Mouse (Mus musculus): ENCODE data around the gene Rab10. TPM values are rescaled to one million over a fixed set of nuclear protein-coding genes. Genes with fewer than 3 reads are reported as not detected.

Gene Rab10
- polyA plus RNA-seq, 1 experiment from 2014 or later, result 151 TPM

DNA sequence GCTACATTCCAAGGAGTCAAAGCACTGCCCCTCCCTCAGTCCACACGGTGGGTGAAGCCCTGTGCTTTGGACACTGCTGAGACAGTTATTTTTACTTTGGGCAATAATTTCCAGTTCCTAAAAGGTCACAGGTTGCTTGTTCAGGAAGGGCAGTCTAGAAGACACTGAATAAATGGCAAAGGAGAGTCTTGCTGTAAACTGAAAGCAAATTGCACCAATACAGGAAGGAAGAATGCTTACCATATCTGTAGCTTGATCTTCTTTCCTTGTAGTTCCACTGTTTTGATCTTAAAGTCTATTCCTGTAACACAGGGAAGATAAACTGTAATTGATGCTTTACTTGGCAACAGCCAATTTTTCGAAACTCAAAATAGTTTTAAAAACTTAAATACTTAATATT, 45.3 kb downstream of the Rab10 start:
- Histone ChIP-seq H3K4me3 (ENCODE audit: low read depth, low read length) (no peak overlapping the region), H3K27ac (ENCODE audit: low read length) (no peak overlapping the region), H3K4me1 (ENCODE audit: control insufficient read depth, insufficient read depth, low read length) (no peaks in the 10 kb centered on the region), H3K9me3 (replicated peaks; ENCODE audit: control insufficient read depth, low read length, poor library complexity, severe bottlenecking) (no peaks in the 10 kb centered on the region), H3K4me2 (ENCODE audit: low read length) (no peak overlapping the region), H3K36me3 (ENCODE audit: control insufficient read depth, insufficient read depth, low read length) (no peaks in the 10 kb centered on the region), H3K27me3 (ENCODE audit: control insufficient read depth, insufficient read depth, low read depth, low read length) (no peaks in the 10 kb centered on the region), H3K9ac (ENCODE audit: low read depth, low read length) (no peak overlapping the region)
- ATAC-seq, result no peak
- 87% methylated on average over 2 of the region's 2 CpGs for WGBS

DNA sequence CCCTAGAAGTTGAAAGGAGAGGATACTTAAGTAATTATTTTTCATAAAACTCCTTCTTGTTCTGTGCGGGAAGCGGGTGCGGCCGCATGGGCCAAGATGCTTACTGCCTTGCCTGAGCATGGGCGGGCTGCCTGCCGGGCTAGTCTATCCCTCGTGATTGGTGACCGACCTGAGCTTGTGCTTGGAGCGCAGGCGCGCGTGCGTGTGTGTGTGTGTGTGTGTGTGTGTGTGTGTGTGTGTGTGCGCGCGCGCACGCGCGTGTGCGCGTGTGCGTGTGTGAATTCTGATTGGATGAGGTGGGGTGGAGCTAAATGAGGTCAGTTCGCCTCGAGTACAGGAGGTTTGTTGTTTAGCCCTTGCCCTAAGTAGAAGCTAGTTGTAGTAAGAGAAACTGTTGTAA, 48.2 kb downstream of the Rab10 start:
- no peaks in the 10 kb centered on the region for H3K27me3 ChIP-seq (ENCODE audit: control insufficient read depth, insufficient read depth, low read depth, low read length)
- no peak overlapping the region for H3K4me2 ChIP-seq (ENCODE audit: low read length)
- ATAC-seq, result no peak
- H3K9ac ChIP-seq (ENCODE audit: low read depth, low read length), result no peak overlapping the region
- WGBS, result 98% methylated on average over 25 of the region's 25 CpGs
- no peak overlapping the region for H3K27ac ChIP-seq (ENCODE audit: low read length)
- H3K4me1 ChIP-seq (ENCODE audit: control insufficient read depth, insufficient read depth, low read length), result no peaks in the 10 kb centered on the region
- H3K4me3 ChIP-seq (ENCODE audit: low read depth, low read length), result no peak overlapping the region
- no peaks in the 10 kb centered on the region for H3K36me3 ChIP-seq (ENCODE audit: control insufficient read depth, insufficient read depth, low read length)
- no peaks in the 10 kb centered on the region for H3K9me3 ChIP-seq (replicated peaks; ENCODE audit: control insufficient read depth, low read length, poor library complexity, severe bottlenecking)

DNA sequence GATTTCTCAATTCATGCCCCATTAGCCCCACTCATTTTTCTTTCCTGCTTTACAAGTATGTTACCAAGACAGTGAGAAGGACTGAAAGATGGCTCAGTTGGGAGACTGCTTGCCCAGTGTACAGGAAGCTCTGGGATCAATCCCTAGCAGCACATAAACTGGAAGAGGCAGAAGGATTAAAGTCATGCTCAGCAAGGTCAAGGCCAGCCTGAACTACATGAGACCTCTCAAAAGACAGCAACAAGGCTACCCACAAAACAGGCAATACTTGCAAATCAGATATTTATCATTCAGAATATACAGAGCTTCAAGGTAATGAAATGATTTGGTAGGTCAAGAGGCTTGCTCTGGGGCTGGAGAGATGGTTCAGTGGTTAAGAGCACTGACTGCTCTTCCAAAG, 53.8 kb downstream of the Rab10 start:
- H3K9ac ChIP-seq (ENCODE audit: low read depth, low read length), result no peak overlapping the region
- no peaks in the 10 kb centered on the region for H3K4me1 ChIP-seq (ENCODE audit: control insufficient read depth, insufficient read depth, low read length)
- no peaks in the 10 kb centered on the region for H3K9me3 ChIP-seq (replicated peaks; ENCODE audit: control insufficient read depth, low read length, poor library complexity, severe bottlenecking)
- no peak overlapping the region for H3K4me2 ChIP-seq (ENCODE audit: low read length)
- no peak for ATAC-seq
- H3K27ac ChIP-seq (ENCODE audit: low read length), result no peak overlapping the region
- no peaks in the 10 kb centered on the region for H3K27me3 ChIP-seq (ENCODE audit: control insufficient read depth, insufficient read depth, low read depth, low read length)
- H3K4me3 ChIP-seq (ENCODE audit: low read depth, low read length), result no peak overlapping the region
- H3K36me3 ChIP-seq (ENCODE audit: control insufficient read depth, insufficient read depth, low read length), result peaks cover 4% of the 10 kb centered on the region

DNA sequence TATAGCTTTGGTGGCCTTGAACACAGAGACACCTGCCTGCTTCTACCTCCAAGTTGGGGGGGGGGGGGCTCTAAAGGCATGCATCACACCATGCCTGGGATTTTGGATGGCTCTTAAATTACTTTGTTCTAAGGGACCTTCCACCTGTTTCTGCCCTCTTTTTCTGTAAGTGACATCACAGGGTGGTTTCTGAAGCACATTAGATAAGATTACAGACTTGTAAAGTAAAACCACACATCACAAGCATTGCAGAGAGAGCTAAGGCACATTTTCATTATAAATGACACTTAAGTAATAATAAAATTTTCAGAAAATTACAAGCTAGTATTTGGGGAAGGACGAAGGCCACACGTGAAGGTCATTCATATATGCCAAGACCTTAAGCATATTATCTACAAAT, 54.3 kb downstream of the Rab10 start:
- H3K27me3 ChIP-seq (ENCODE audit: control insufficient read depth, insufficient read depth, low read depth, low read length), result no peaks in the 10 kb centered on the region
- no peak overlapping the region for H3K4me3 ChIP-seq (ENCODE audit: low read depth, low read length)
- ATAC-seq, result no peak
- H3K4me1 ChIP-seq (ENCODE audit: control insufficient read depth, insufficient read depth, low read length), result no peaks in the 10 kb centered on the region
- H3K9me3 ChIP-seq (replicated peaks; ENCODE audit: control insufficient read depth, low read length, poor library complexity, severe bottlenecking), result no peaks in the 10 kb centered on the region
- peaks cover 4% of the 10 kb centered on the region for H3K36me3 ChIP-seq (ENCODE audit: control insufficient read depth, insufficient read depth, low read length)
- H3K4me2 ChIP-seq (ENCODE audit: low read length), result no peak overlapping the region
- H3K9ac ChIP-seq (ENCODE audit: low read depth, low read length), result no peak overlapping the region
- H3K27ac ChIP-seq (ENCODE audit: low read length), result no peak overlapping the region
- WGBS, result 97% methylated on average over 2 of the region's 2 CpGs

DNA sequence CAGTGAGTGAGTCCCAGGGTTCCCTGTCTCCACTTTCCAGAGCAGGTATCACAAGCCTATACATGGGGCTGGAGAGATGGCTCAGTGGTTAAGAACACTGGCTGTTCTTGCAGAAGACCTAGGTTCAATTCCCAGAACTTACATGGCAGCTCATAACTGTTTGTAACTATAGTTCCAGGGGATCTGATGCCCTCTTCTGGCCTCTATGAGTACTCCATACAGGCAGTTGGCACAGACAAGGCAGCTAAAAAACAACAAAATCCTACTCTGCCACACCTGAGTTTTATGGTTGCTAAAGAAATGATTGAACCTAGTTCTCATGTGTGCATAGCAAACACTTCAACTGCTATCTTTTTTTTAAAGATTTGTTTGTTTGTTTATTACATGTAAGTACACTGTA, 56.2 kb downstream of the Rab10 start:
- no peaks in the 10 kb centered on the region for H3K27me3 ChIP-seq (ENCODE audit: control insufficient read depth, insufficient read depth, low read depth, low read length)
- peaks cover 13% of the 10 kb centered on the region for H3K36me3 ChIP-seq (ENCODE audit: control insufficient read depth, insufficient read depth, low read length)
- no peak overlapping the region for H3K4me3 ChIP-seq (ENCODE audit: low read depth, low read length)
- ATAC-seq, result no peak
- no peak overlapping the region for H3K27ac ChIP-seq (ENCODE audit: low read length)
- H3K9ac ChIP-seq (ENCODE audit: low read depth, low read length), result no peak overlapping the region
- H3K4me2 ChIP-seq (ENCODE audit: low read length), result no peak overlapping the region
- H3K4me1 ChIP-seq (ENCODE audit: control insufficient read depth, insufficient read depth, low read length), result no peaks in the 10 kb centered on the region
- H3K9me3 ChIP-seq (replicated peaks; ENCODE audit: control insufficient read depth, low read length, poor library complexity, severe bottlenecking), result no peaks in the 10 kb centered on the region

DNA sequence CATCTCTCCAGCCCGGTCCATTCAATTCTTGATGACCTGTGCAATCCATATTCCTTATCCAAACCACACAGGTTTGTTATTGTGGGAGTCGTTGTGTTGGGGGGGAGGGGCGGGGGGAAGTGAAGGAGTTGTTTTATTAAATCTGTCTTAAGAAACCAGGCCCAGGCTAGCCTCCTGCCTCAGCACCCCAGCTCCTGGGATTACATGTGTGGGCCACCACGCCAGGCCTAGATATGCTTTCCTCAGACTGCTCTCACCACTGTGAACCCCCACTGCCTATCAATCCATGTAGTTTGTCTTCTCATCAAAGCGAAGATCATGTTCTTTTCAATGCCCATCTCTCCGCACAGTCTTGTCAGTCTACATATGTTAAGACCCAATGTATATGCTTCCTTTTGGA, 63.7 kb downstream of the Rab10 start:
- H3K9me3 ChIP-seq (replicated peaks; ENCODE audit: control insufficient read depth, low read length, poor library complexity, severe bottlenecking), result no peaks in the 10 kb centered on the region
- ATAC-seq, result 0 out of 2 replicates have a peak, but pooled peaks have one; percentile 16
- WGBS, result 96% methylated on average over 6 of the region's 6 CpGs
- no peaks in the 10 kb centered on the region for H3K4me1 ChIP-seq (ENCODE audit: control insufficient read depth, insufficient read depth, low read length)
- H3K36me3 ChIP-seq (ENCODE audit: control insufficient read depth, insufficient read depth, low read length), result peaks cover 9% of the 10 kb centered on the region
- no peak overlapping the region for H3K27ac ChIP-seq (ENCODE audit: low read length)
- H3K4me2 ChIP-seq (ENCODE audit: low read length), result no peak overlapping the region
- no peak overlapping the region for H3K9ac ChIP-seq (ENCODE audit: low read depth, low read length)
- no peak overlapping the region for H3K4me3 ChIP-seq (ENCODE audit: low read depth, low read length)
- no peaks in the 10 kb centered on the region for H3K27me3 ChIP-seq (ENCODE audit: control insufficient read depth, insufficient read depth, low read depth, low read length)

DNA sequence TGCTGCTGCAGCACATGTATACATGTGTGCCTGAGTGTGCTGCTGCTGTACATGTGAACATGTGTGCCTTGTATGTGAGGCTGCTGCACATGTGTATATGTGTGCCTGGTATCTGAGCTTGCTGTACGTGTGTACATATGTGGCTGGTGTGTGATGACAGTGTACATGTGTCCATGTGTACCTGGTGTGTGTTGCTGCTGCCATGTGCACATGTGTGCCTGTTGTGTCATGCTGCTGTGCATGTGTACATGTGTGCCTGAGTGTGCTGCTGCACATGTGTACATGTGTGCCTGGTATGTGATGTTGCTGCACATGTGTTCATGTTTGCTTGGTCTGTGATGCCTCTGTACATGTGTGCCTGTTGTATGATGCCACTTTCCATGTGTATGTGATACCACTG, 70.2 kb downstream of the Rab10 start:
- H3K9me3 ChIP-seq (replicated peaks; ENCODE audit: control insufficient read depth, low read length, poor library complexity, severe bottlenecking), result no peaks in the 10 kb centered on the region
- 0 out of 2 replicates have a peak, but pooled peaks cover 3% of the 10 kb centered on the region for H3K4me1 ChIP-seq (ENCODE audit: control insufficient read depth, insufficient read depth, low read length)
- 100% methylated on average over 1 of the region's 1 CpGs for WGBS
- ATAC-seq, result no peak
- no peak overlapping the region for H3K27ac ChIP-seq (ENCODE audit: low read length)
- no peak overlapping the region for H3K4me3 ChIP-seq (ENCODE audit: low read depth, low read length)
- H3K4me2 ChIP-seq (ENCODE audit: low read length), result no peak overlapping the region
- H3K36me3 ChIP-seq (ENCODE audit: control insufficient read depth, insufficient read depth, low read length), result peaks cover 22% of the 10 kb centered on the region
- H3K27me3 ChIP-seq (ENCODE audit: control insufficient read depth, insufficient read depth, low read depth, low read length), result no peaks in the 10 kb centered on the region
- no peak overlapping the region for H3K9ac ChIP-seq (ENCODE audit: low read depth, low read length)

DNA sequence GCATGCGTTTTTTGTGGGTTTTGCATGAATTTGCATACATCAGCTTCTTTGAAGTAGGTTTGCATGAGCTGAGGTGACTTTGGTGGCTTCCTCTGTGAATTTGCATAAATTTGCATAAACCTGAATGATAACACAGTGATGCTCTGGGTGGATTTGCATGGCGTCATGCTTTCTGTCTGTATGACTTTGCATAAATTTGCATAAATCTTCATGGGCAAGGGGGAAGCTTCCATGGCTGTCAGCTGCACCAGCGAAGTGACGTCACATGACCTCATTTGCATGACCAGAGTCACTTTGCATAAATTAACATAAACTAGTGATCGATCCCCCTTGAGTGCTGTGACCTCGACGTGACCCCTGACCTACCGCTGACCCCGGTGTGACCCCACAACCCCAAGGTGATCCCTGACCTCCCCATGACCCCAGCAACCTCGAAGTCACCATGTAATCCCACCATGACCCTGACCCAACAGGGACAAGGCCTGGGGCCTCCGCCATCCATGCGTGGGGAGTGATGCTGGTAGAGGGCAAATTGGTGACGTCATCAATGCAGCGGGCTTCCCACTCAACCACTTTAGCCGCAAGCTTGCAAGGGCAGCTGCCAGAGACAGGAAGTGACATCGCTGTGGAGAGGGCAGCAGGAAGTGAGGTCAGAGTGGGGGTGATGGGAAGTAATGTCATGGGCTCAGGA, 71.3 kb downstream of the Rab10 start:
- Histone ChIP-seq H3K9ac (ENCODE audit: low read depth, low read length) (no peak overlapping the region), H3K4me1 (ENCODE audit: control insufficient read depth, insufficient read depth, low read length) (0 out of 2 replicates have a peak, but pooled peaks cover 3% of the 10 kb centered on the region), H3K36me3 (ENCODE audit: control insufficient read depth, insufficient read depth, low read length) (peaks cover 22% of the 10 kb centered on the region), H3K4me2 (ENCODE audit: low read length) (no peak overlapping the region), H3K27ac (ENCODE audit: low read length) (no peak overlapping the region), H3K9me3 (replicated peaks; ENCODE audit: control insufficient read depth, low read length, poor library complexity, severe bottlenecking) (no peaks in the 10 kb centered on the region), H3K4me3 (ENCODE audit: low read depth, low read length) (no peak overlapping the region), H3K27me3 (ENCODE audit: control insufficient read depth, insufficient read depth, low read depth, low read length) (no peaks in the 10 kb centered on the region)
- ATAC-seq, result no peak
- 77% methylated on average over 16 of the region's 16 CpGs for WGBS

DNA sequence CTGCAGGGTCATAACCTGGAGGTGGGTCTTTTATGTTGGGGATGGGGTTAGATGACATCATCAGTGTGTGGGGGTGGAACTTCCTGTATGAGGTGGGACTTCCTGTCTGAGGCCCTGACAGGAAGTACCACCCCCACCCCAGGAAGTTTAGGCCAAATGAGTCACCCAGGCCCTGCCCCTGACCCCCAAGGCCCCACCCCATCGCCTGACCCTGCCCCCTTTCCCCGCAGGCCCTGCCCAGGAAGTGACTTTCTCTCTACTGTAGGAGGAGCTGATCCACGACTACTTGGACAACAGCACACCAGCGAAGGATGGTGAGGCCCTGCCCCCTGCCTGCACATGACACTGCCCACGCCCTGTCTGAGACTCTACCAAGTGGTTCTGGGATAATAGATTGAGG, 72.0 kb downstream of the Rab10 start:
- WGBS, result 63% methylated on average over 5 of the region's 5 CpGs
- no peak overlapping the region for H3K9ac ChIP-seq (ENCODE audit: low read depth, low read length)
- no peak overlapping the region for H3K4me2 ChIP-seq (ENCODE audit: low read length)

More for the DNA sequence above, 72.0 kb downstream of the Rab10 start:
- no peak overlapping the region for H3K4me3 ChIP-seq (ENCODE audit: low read depth, low read length)
- peaks cover 22% of the 10 kb centered on the region for H3K36me3 ChIP-seq (ENCODE audit: control insufficient read depth, insufficient read depth, low read length)
- no peak overlapping the region for H3K27ac ChIP-seq (ENCODE audit: low read length)
- H3K27me3 ChIP-seq (ENCODE audit: control insufficient read depth, insufficient read depth, low read depth, low read length), result no peaks in the 10 kb centered on the region
- H3K9me3 ChIP-seq (replicated peaks; ENCODE audit: control insufficient read depth, low read length, poor library complexity, severe bottlenecking), result no peaks in the 10 kb centered on the region
- no peak for ATAC-seq
- H3K4me1 ChIP-seq (ENCODE audit: control insufficient read depth, insufficient read depth, low read length), result 0 out of 2 replicates have a peak, but pooled peaks cover 3% of the 10 kb centered on the region

Data from midbrain, embryonic 16.5 days (tissue).